ENCODE assay signal across 11 mouse cellular contexts in genomic region chr9:44719632-44720357, GRCm38 (mm10). TPM values are rescaled to one million over a fixed set of nuclear protein-coding genes. Genes with fewer than 3 reads are reported as not detected.
A peak's percentile ranks its signal among the peaks of the same experiment; 100 is the strongest.
DNase-seq lines count a peak whose midpoint lies in the region; ATAC-seq and TF ChIP-seq lines count a peak whose summit lies in the region.
"Had no signal": no experiment of that assay in that cellular context is flagged by ENCODE, and none has a peak within 500 bp of the region (broad histone marks: within the 10 kb centered on the region; RNA-seq: fewer than 3 reads in every experiment).

No protein-coding gene starts in this region.

- no peak overlapping the region for H3K27ac ChIP-seq in lung, embryonic 15.5 days
- peak overlapping the region; percentile 83 for H3K27ac ChIP-seq in forebrain, embryonic 15.5 days (replicated peaks)
- peak overlapping the region; percentile 78 for H3K27ac ChIP-seq in limb, embryonic 13.5 days
- H3K27ac ChIP-seq in stomach, postnatal 0 days (replicated peaks): 0 out of 2 replicates have a peak overlapping the region, but pooled peaks have one; percentile 56

- TF ChIP-seq CTCF in lung, adult 2 months (IDR thresholded peaks at IDR 0.05; ENCODE audit: insufficient read depth, low read length): no peak
- TF ChIP-seq CTCF in stomach, postnatal 0 days (IDR thresholded peaks at IDR 0.05; ENCODE audit: low read depth): no peak

- no peak for TF ChIP-seq EP300 in stomach, postnatal 0 days (optimal IDR thresholded peaks at IDR 0.05)

- no peak for ATAC-seq in lung, embryonic 15.5 days (ENCODE audit: borderline replicate concordance, extremely low read depth, low FRiP score, low TSS enrichment)
- peak; percentile 18 for ATAC-seq in forebrain, embryonic 15.5 days (replicated peaks)
- no peak for ATAC-seq in limb, embryonic 13.5 days (ENCODE audit: low FRiP score, low read depth)
- no peak for ATAC-seq in stomach, postnatal 0 days (ENCODE audit: low FRiP score, low TSS enrichment)

- peak overlapping the region; percentile 62; the same call in 1 of the 2 replicates for H3K4me3 ChIP-seq in lung, embryonic 15.5 days
- H3K4me3 ChIP-seq in lung, adult 2 months (replicated peaks; ENCODE audit: extremely low read depth, low read depth, low read length): no peak overlapping the region
- peak overlapping the region; percentile 73 for H3K4me3 ChIP-seq in forebrain, embryonic 15.5 days
- H3K4me3 ChIP-seq in limb, embryonic 13.5 days: peak overlapping the region; percentile 69
- no peak overlapping the region for H3K4me3 ChIP-seq in stomach, postnatal 0 days (ENCODE audit: low read depth, low read length)

- no peak for TF ChIP-seq POLR2A in lung, adult 2 months (IDR thresholded peaks at IDR 0.05; ENCODE audit: borderline replicate concordance, extremely low read depth, low read depth, low read length)

- peaks cover 19% of the 10 kb centered on the region for H3K36me3 ChIP-seq in lung, embryonic 15.5 days
- H3K36me3 ChIP-seq in forebrain, embryonic 15.5 days: peaks cover 18% of the 10 kb centered on the region
- H3K36me3 ChIP-seq in limb, embryonic 13.5 days: peaks cover 52% of the 10 kb centered on the region
- peaks cover 13% of the 10 kb centered on the region for H3K36me3 ChIP-seq in stomach, postnatal 0 days (ENCODE audit: control insufficient read depth, insufficient read depth, low read length)

- H3K4me2 ChIP-seq in lung, embryonic 15.5 days: peak overlapping the region; percentile 94
- H3K4me2 ChIP-seq in forebrain, embryonic 15.5 days (replicated peaks): peak overlapping the region; percentile 87
- peak overlapping the region; percentile 87 for H3K4me2 ChIP-seq in limb, embryonic 13.5 days (replicated peaks)
- H3K4me2 ChIP-seq in stomach, postnatal 0 days (replicated peaks; ENCODE audit: low read depth): no peak overlapping the region; the same call in 1 of the 2 replicates

- H3K9ac ChIP-seq in lung, embryonic 15.5 days: peak overlapping the region; percentile 70; the same call in 1 of the 2 replicates
- H3K9ac ChIP-seq in forebrain, embryonic 15.5 days (replicated peaks): peak overlapping the region; percentile 74
- H3K9ac ChIP-seq in limb, embryonic 13.5 days: peak overlapping the region; percentile 81
- no peak overlapping the region for H3K9ac ChIP-seq in stomach, postnatal 0 days (ENCODE audit: low read length)

- peaks cover 52% of the 10 kb centered on the region for H3K4me1 ChIP-seq in lung, embryonic 15.5 days
- H3K4me1 ChIP-seq in lung, adult 2 months (ENCODE audit: control insufficient read depth, insufficient read depth, low read length): peaks cover 27% of the 10 kb centered on the region
- peaks cover 62% of the 10 kb centered on the region for H3K4me1 ChIP-seq in forebrain, embryonic 15.5 days
- H3K4me1 ChIP-seq in limb, embryonic 13.5 days: peaks cover 31% of the 10 kb centered on the region
- peaks cover 7% of the 10 kb centered on the region for H3K4me1 ChIP-seq in stomach, postnatal 0 days (replicated peaks; ENCODE audit: control insufficient read depth, insufficient read depth)

- H3K9me3 ChIP-seq in lung, embryonic 15.5 days: no peaks in the 10 kb centered on the region
- H3K9me3 ChIP-seq in forebrain, embryonic 15.5 days: no peaks in the 10 kb centered on the region
- no peaks in the 10 kb centered on the region for H3K9me3 ChIP-seq in limb, embryonic 13.5 days
- no peaks in the 10 kb centered on the region for H3K9me3 ChIP-seq in stomach, postnatal 0 days (ENCODE audit: control insufficient read depth, low read length)

- DNase-seq in lung, adult 2 months: no peak
- no peak for DNase-seq in stomach, postnatal 0 days (ENCODE audit: low spot score)
- no peak for DNase-seq in thymus, postnatal 14 days
- no peak for DNase-seq in left cerebral cortex, adult 8-10 months (ENCODE audit: low spot score in 2 of 2)
- DNase-seq: kidney, postnatal 25 days had no signal

- no peaks in the 10 kb centered on the region for H3K27me3 ChIP-seq in lung, embryonic 15.5 days
- H3K27me3 ChIP-seq in forebrain, embryonic 15.5 days: no peaks in the 10 kb centered on the region
- no peaks in the 10 kb centered on the region for H3K27me3 ChIP-seq in limb, embryonic 13.5 days
- H3K27me3 ChIP-seq in stomach, postnatal 0 days (ENCODE audit: control insufficient read depth, insufficient read depth, low read length): no peaks in the 10 kb centered on the region

- WGBS in lung, embryonic 15.5 days: 75% methylated on average over 8 of the region's 8 CpGs
- 65% methylated on average over 8 of the region's 8 CpGs for WGBS in lung, adult 2 months
- WGBS in forebrain, embryonic 15.5 days: 44% methylated on average over 8 of the region's 8 CpGs
- WGBS in limb, embryonic 13.5 days: 75% methylated on average over 8 of the region's 8 CpGs
- WGBS in stomach, postnatal 0 days: 62% methylated on average over 8 of the region's 8 CpGs

RNA-seq across cellular contexts. Expression of gene Phldb1, which starts 15.2 kb away (rescaled TPM):
- polyA plus RNA-seq in lung, embryonic 15.5 days (2015; fragmentation: Nextera tagmentation; extraction: Ambion mirVana): 26.6 and 33.2 TPM in 2 replicates
- 87.6 and 93.5 TPM in 2 replicates for polyA plus RNA-seq in lung, adult 2 months (2012; rRNA removed)
- polyA plus RNA-seq in forebrain, embryonic 15.5 days (2015; fragmentation: Nextera tagmentation; extraction: Ambion mirVana): 46.4 and 50.0 TPM in 2 replicates
- polyA plus RNA-seq in limb, embryonic 13.5 days (2015; fragmentation: Nextera tagmentation; extraction: Ambion mirVana): 45.3 and 46.1 TPM in 2 replicates
- polyA plus RNA-seq in stomach, postnatal 0 days (2015; fragmentation: Nextera tagmentation; extraction: Ambion mirVana): 14.9 and 15.8 TPM in 2 replicates
- 10 to 100 TPM; 82.9 to 91.9 (median 86.3) TPM for total RNA-seq in left cerebral cortex, adult 8-10 months (2022)

RNA-seq across cellular contexts. Expression of gene Treh, which starts 46.8 kb away (rescaled TPM):
- not detected in 2 replicates for polyA plus RNA-seq in lung, embryonic 15.5 days (2015; fragmentation: Nextera tagmentation; extraction: Ambion mirVana)
- not detected in 2 replicates for polyA plus RNA-seq in lung, adult 2 months (2012; rRNA removed)
- not detected in 2 replicates for polyA plus RNA-seq in forebrain, embryonic 15.5 days (2015; fragmentation: Nextera tagmentation; extraction: Ambion mirVana)
- polyA plus RNA-seq in limb, embryonic 13.5 days (2015; fragmentation: Nextera tagmentation; extraction: Ambion mirVana): not detected in 2 replicates
- not detected in 2 replicates for polyA plus RNA-seq in stomach, postnatal 0 days (2015; fragmentation: Nextera tagmentation; extraction: Ambion mirVana)
- under 1 TPM in 1 of 4 experiments, not detected in 3; 0.28 TPM for total RNA-seq in left cerebral cortex, adult 8-10 months (2022)
- total RNA-seq: common myeloid progenitor, adult 5-6 weeks; monocyte, adult 5-6 weeks had no signal
- polyA plus RNA-seq: testis, adult 2 months had no signal

RNA-seq across cellular contexts. Expression of gene Arcn1, which starts 47.9 kb away (rescaled TPM):
- 193 and 199 TPM in 2 replicates for polyA plus RNA-seq in lung, embryonic 15.5 days (2015; fragmentation: Nextera tagmentation; extraction: Ambion mirVana)
- 26.6 and 40.8 TPM in 2 replicates for polyA plus RNA-seq in lung, adult 2 months (2012; rRNA removed)
- polyA plus RNA-seq in forebrain, embryonic 15.5 days (2015; fragmentation: Nextera tagmentation; extraction: Ambion mirVana): 134 and 139 TPM in 2 replicates
- polyA plus RNA-seq in limb, embryonic 13.5 days (2015; fragmentation: Nextera tagmentation; extraction: Ambion mirVana): 207 and 225 TPM in 2 replicates
- 98.1 TPM in 2 replicates for polyA plus RNA-seq in stomach, postnatal 0 days (2015; fragmentation: Nextera tagmentation; extraction: Ambion mirVana)
- 100 to 1,000 TPM in 1 of 4 experiments, 10 to 100 TPM in 3; 96.2 to 117 (median 98.0) TPM for total RNA-seq in left cerebral cortex, adult 8-10 months (2022)

RNA-seq across cellular contexts. Expression of gene Ift46, which starts 47.9 kb away (rescaled TPM):
- polyA plus RNA-seq in lung, embryonic 15.5 days (2015; fragmentation: Nextera tagmentation; extraction: Ambion mirVana): 93.2 and 99.1 TPM in 2 replicates
- polyA plus RNA-seq in lung, adult 2 months (2012; rRNA removed): 38.9 and 67.5 TPM in 2 replicates
- 174 and 179 TPM in 2 replicates for polyA plus RNA-seq in forebrain, embryonic 15.5 days (2015; fragmentation: Nextera tagmentation; extraction: Ambion mirVana)
- polyA plus RNA-seq in limb, embryonic 13.5 days (2015; fragmentation: Nextera tagmentation; extraction: Ambion mirVana): 146 and 152 TPM in 2 replicates
- 55.5 and 61.9 TPM in 2 replicates for polyA plus RNA-seq in stomach, postnatal 0 days (2015; fragmentation: Nextera tagmentation; extraction: Ambion mirVana)
- total RNA-seq in left cerebral cortex, adult 8-10 months (2022): 10 to 100 TPM; 60.2 to 78.5 (median 70.8) TPM

Comparison
In these comparisons a context has a peak if more than half of its experiments do, and no peak if none do; other contexts are left out.
1. H3K4me3 ChIP-seq: peak in lung, embryonic 15.5 days (single experiment), forebrain, embryonic 15.5 days (single experiment) and limb, embryonic 13.5 days (single experiment); none in lung, adult 2 months (single experiment) and stomach, postnatal 0 days (single experiment).